Mouse (Mus musculus) embryonic stem cell, embryonic (primary cell): ENCODE measurements around the gene Cachd1.

Experiments
- CTCF ChIA-PET, 4 experiments: fragments of 300-600 bp in 2 of 4; fragments of 350-600 bp in 2 of 4; sonication (Branson Sonifier 250); formaldehyde crosslinking; loops; one replicate each; lab custom pipeline; 2022; ENCODE audit warnings: inconsistent platforms in 2 of 4; lab: Charles Lee
- POLR2A ChIA-PET, 4 experiments: fragments of 300-600 bp in 2 of 4; fragments of 350-600 bp in 2 of 4; sonication (Branson Sonifier 250); formaldehyde crosslinking; loops; one replicate each; lab custom pipeline; 2022; ENCODE audit warnings: antibody characterized with exemption in 4 of 4, inconsistent platforms in 1 of 4; lab: Charles Lee

Cachd1 gene

DNA sequence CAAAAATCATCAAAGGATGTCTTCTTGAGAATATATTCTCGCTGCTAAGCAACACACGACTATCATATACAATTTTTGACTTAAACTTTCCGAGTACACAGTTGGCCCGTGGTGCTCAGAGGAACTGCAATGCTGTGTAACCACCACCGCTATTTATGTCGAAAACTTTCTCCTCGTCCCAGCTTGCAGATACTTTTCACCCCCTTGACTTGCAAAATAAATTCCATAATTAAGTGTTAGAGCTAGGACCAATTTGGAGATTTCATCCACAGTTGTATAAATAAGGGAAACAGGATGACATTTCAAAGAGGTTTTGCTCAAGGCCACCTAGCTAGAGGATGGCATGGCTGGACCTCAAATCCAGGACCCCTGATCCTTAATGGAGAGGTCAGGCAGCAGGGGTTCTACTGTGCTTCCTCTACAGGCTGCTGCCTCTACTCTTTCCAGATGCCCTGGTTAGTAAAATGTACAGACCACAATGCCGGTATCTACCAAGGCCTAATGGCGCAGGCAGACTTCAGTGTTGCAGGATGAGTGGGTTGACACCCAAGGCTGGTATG is 251.5 kb downstream of the Cachd1 start:
- ChIA-PET CTCF (no interaction called here), POLR2A (interaction anchor here in 1 of 4 experiments (0.6 kb wide), 1 partner anchor 13 kb away, joined by 7 read pairs; no protein-coding TSS in a partner anchor)

GRCm38 (mm10) chr4:101033047-101033446 is 256.6 kb downstream of the Cachd1 start:
- ChIA-PET POLR2A (no interaction called here), CTCF (no interaction called here)

GRCm38 (mm10) chr4:101035131-101035530 is 258.7 kb downstream of the Cachd1 start:
- CTCF ChIA-PET = no interaction called here
- POLR2A ChIA-PET = no interaction called here

DNA sequence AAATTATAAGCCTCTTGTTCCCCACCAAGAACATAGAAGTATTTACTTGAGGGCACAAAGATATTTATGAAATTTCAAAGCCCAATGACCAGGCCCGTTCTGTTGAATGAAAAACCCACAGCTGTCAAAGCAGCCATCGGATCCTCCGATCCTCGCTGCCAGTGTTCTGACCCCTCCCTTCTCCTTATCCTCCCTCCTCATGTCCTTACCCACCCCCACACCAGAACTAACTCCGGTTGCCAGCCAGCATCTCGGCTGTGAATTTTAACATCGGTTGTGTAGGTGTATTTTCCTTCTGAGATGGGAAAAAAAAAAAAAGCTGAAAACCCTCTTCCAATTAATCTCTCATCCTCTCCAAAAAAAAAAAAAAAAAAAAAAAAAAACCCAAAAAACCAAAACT is 260.7 kb downstream of the Cachd1 start:
- POLR2A ChIA-PET = interaction anchor here in 1 of 4 experiments (0.7 kb wide), 1 partner anchor 11 kb away, joined by 4 read pairs; no protein-coding TSS in a partner anchor
- CTCF ChIA-PET = no interaction called here

- POLR2A ChIA-PET = no interaction called here
- CTCF ChIA-PET = no interaction called here
Observed at GRCm38 (mm10) chr4:101043691-101044090, 267.2 kb downstream of the Cachd1 start.

- CTCF ChIA-PET = no interaction called here
Observed at GRCm38 (mm10) chr4:101044149-101044548, 267.7 kb downstream of the Cachd1 start.

GRCm38 (mm10) chr4:101046576-101046975 is 270.1 kb downstream of the Cachd1 start:
- ChIA-PET CTCF (interaction anchor here in 2 of 4 experiments (0.8 kb wide), 2 partner anchors 287 to 1294 kb away, joined by 3 to 5 read pairs; no protein-coding TSS in a partner anchor), POLR2A (interaction anchor here in 1 of 4 experiments (0.7 kb wide), 1 partner anchor 310 kb away, joined by 3 read pairs; no protein-coding TSS in a partner anchor)

More at GRCm38 (mm10) chr4:101044149-101044548, 267.7 kb downstream of the Cachd1 start:
- POLR2A ChIA-PET = no interaction called here

DNA sequence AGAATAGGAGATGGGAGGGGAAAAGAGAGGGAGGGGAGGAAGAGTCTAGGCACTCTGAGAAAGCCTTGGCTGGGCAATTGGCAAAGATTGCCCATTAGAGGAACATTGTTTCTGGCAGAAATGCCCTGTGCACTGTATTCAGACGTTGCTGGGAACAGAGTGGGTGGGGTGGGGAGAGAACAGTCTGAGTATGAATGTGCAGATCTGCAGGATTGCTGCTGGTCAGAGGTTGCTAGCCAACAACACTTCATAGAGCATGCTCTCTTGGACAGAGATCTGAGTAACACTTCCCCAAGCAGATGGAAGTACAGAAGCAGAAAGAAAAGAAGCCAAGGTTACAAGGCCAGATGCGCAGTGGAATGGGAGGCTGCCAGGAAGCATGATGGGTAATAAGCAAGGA is 285.7 kb downstream of the Cachd1 start:
- ChIA-PET POLR2A (no interaction called here), CTCF (no interaction called here)

DNA sequence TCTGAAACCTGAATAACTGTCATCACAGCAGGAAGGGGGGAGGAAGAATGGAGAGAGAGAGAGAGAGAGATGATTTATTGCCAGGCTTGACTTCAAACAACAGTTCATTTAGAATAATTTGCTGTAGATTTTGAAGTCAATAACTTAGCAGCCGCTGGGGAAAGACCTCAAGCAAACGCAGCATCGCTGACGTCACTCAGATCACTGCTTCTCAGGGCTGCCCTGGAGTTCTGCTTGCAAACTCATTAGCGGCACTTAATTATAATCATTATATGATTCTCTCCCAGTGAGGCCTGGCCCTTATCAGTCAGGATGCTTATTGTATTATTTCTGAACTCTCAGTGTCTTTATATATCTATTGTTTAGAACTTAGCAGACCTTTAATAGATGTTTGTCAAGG is 289.9 kb downstream of the Cachd1 start:
- CTCF ChIA-PET = interaction anchor here in 2 of 4 experiments (0.7 kb wide), 2 partner anchors 98 to 272 kb away, joined by 4 to 5 read pairs; no protein-coding TSS in a partner anchor
- POLR2A ChIA-PET = no interaction called here

DNA sequence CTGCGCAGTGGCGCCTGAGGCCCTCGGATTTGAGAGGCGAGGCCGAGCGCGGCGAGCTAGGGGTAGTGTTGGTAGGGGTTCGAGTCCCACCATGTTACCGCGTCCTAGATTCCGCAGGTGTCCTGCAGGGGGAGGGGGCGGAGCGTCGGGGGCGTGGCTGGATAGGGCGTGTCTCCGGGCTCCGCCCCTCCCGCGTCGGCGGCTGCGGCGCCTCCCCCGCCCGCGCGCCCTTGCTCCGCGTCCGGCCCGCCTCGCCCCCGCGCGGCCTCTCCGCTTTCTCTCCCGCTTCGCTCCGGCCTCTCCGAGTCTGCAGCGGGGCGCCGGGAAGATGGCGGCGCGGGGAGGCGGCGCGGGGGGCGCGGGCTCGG is 292.3 kb downstream of the Cachd1 start, which contains the start of gene Raver2:
Gene Raver2, plus strand, starts transcription at position 198 of the 368 bp plus-strand sequence.
- ChIA-PET CTCF (interaction anchor here in 1 of 4 experiments (0.9 kb wide), 1 partner anchor 99 kb away, joined by 3 read pairs; no protein-coding TSS in a partner anchor), POLR2A (interaction anchor here in 2 of 4 experiments (0.6 to 1.4 kb wide), 3 partner anchors 28 to 290 kb away, joined by 3 read pairs; no protein-coding TSS in a partner anchor)

DNA sequence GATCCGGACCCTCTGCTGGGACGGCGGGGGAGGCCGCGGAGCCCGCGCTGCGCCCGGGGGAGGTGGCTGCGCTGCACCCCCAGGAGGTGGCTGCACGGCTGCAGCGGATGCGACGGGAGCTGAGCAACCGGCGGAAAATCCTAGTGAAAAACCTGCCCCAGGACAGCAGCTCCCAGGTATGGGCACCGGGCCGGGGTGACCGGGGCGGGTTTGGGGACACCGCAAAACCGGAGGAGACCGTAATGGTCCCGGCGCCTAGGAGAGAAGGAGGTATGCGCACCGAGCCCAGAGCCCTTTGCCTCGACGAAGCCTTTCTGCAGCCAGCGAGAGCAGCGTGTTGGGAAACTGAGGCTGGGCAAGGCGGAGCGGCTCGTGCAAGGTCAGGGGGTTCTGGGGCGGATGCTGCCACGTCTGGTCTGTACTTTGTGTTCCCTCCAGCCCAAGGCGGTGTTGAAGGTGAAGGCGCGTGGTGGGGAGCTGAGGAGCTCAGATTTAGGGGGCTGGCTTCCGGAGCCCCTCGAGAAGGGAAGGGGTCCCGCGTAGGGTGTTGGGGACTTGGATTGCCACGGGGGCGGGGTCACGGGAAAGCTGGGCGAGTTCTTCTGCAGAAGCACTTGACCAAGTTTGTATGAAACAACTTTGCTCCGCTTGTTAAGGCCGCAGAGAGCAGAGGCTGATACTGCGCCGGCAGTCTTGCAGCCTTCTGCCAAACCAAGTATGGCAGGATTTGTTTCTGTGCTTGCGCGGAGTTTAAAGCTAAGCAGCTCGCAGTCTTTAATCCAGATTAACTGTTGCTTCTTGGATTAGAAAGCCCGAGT is 292.9 kb downstream of the Cachd1 start:
- POLR2A ChIA-PET = interaction anchor here in 3 of 4 experiments (0.6 to 1.4 kb wide), 5 partner anchors 11 to 291 kb away, joined by 3 to 6 read pairs (median 3); partner anchors contain the start of gene Jak1 (in 1 of the 3)
- CTCF ChIA-PET = interaction anchor here in 1 of 4 experiments (0.9 kb wide), 1 partner anchor 99 kb away, joined by 3 read pairs; no protein-coding TSS in a partner anchor

DNA sequence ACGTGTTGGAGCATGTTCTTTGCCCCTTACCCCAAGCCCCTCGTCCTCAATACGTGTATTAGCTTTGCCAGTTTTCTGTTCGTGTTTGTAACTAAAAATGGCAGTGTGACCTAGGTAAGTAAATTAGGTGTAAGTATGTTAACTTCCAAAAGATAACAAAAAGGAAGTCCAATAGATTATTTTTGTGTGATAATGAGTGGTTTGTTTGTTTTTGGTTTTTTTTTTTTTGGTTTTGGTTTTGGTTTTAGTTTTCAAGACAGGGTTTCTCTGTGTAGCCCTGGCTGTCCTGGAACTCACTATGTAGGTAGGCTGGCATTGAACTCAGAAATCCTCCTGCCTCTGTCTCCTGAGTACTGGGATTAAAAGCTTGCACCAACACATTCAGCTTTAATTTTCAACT is 295.1 kb downstream of the Cachd1 start:
- CTCF ChIA-PET = no interaction called here
- POLR2A ChIA-PET = interaction anchor here in 2 of 4 experiments (0.6 to 1.2 kb wide), 4 partner anchors 9 to 269 kb away, joined by 3 to 5 read pairs (median 4); no protein-coding TSS in a partner anchor

DNA sequence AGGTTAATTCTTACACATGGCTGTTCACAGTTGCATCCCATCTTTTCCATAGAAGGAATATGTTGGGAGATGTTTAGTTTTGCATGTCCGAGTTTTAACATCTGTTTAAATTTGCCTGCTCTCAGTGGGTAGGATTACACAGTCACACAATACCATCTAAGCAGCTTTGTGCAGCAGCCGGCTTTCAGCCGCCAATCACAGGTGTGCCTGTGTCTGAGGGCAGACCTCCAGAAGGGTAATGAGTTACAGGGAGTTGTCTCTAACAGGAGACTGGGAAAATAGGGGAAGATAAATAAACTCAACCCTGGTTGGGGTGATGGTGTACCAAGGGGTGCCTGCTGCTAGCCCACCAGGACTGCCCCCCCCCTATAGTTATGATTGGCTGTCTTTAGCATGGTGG is 299.9 kb downstream of the Cachd1 start:
- ChIA-PET CTCF (interaction anchor here in 1 of 4 experiments (0.6 kb wide), 1 partner anchor 152 kb away, joined by 3 read pairs; no protein-coding TSS in a partner anchor), POLR2A (interaction anchor here in 2 of 4 experiments (0.6 to 0.7 kb wide), 2 partner anchors 253 to 300 kb away, joined by 3 to 12 read pairs; partner anchors contain the start of gene Cachd1 (in 1 of the 2))
